Mouse (Mus musculus) heart, adult 18-20 months (tissue): ENCODE results near the gene Kctd4. TPM values are rescaled to one million over a fixed set of nuclear protein-coding genes. Genes with fewer than 3 reads are reported as not detected.
"Not testable (repeated sequence)": the region's sequence is repeated elsewhere in the genome, so short reads cannot be mapped to it uniquely, and the experiment has no call there.

Experiments
- DNase-seq, 2 experiments: peaks; one replicate each; pipeline ENCODE4 v3.0.0; 2021 to 2022; ENCODE audit warnings: mixed read lengths in 1 of 2
- long read RNA-seq, 2 experiments: library from polyadenylated mRNA; stranded (forward); transcript quantifications; one replicate each; pipeline ENCODE4 v2.0.0; 2021
- total RNA-seq, 2 experiments: library from RNA; stranded (reverse); gene quantifications; 2 replicates each; pipeline ENCODE4 v1.2.3; 2021

Gene Kctd4
- not detected for total RNA-seq
- long read RNA-seq, experiment 1 = 0 reads
- long read RNA-seq, experiment 2 = 0 reads

- DNase-seq = no peak
Measured at GRCm38 (mm10) chr14:75954766-75955165, at the start of gene Kctd4. TSS of gene Kctd4 (plus strand) at chr14:75955009.

- DNase-seq = no peak
Measured at GRCm38 (mm10) chr14:75906931-75907330, 47.9 kb upstream of the Kctd4 start.

- DNase-seq = no peak
Measured at GRCm38 (mm10) chr14:75911968-75912367, 42.8 kb upstream of the Kctd4 start.

GRCm38 (mm10) chr14:75912665-75913064, 42.1 kb upstream of the Kctd4 start:
- no peak for DNase-seq

GRCm38 (mm10) chr14:75923314-75924052, 31.3 kb upstream of the Kctd4 start:
- no peak for DNase-seq

- DNase-seq = not testable (repeated sequence)
Measured at GRCm38 (mm10) chr14:75929713-75930112, 25.1 kb upstream of the Kctd4 start.

- DNase-seq = no peak
Measured at GRCm38 (mm10) chr14:75931266-75931665, 23.5 kb upstream of the Kctd4 start.

- peak in 1 of 2 experiments; percentile 9 for DNase-seq
Measured at GRCm38 (mm10) chr14:75934359-75934758, 20.4 kb upstream of the Kctd4 start.

GRCm38 (mm10) chr14:75937714-75938113, 17.1 kb upstream of the Kctd4 start:
- no peak for DNase-seq

- no peak for DNase-seq
Measured at GRCm38 (mm10) chr14:75941500-75941899, 13.3 kb upstream of the Kctd4 start.

GRCm38 (mm10) chr14:75942365-75942764, 12.4 kb upstream of the Kctd4 start:
- DNase-seq = no peak

- no peak for DNase-seq
Measured at GRCm38 (mm10) chr14:75947674-75948073, 7.1 kb upstream of the Kctd4 start.

GRCm38 (mm10) chr14:75953011-75953410, 1.8 kb upstream of the Kctd4 start:
- no peak for DNase-seq

- DNase-seq = no peak
Measured at GRCm38 (mm10) chr14:75962250-75962649, 7.4 kb downstream of the Kctd4 start.

- DNase-seq = no peak
Measured at GRCm38 (mm10) chr14:75963215-75963614, 8.4 kb downstream of the Kctd4 start.

- DNase-seq = peak; percentile 12 to 18
Measured at GRCm38 (mm10) chr14:75964000-75964399, 9.2 kb downstream of the Kctd4 start.

- no peak for DNase-seq
Measured at GRCm38 (mm10) chr14:75964433-75964832, 9.6 kb downstream of the Kctd4 start.

- no peak for DNase-seq
Measured at GRCm38 (mm10) chr14:75967291-75967690, 12.5 kb downstream of the Kctd4 start.

GRCm38 (mm10) chr14:75976107-75976506, 21.3 kb downstream of the Kctd4 start:
- no peak for DNase-seq

GRCm38 (mm10) chr14:75981231-75981630, 26.4 kb downstream of the Kctd4 start:
- DNase-seq = no peak

- DNase-seq = no peak
Measured at GRCm38 (mm10) chr14:75983891-75984290, 29.1 kb downstream of the Kctd4 start.

GRCm38 (mm10) chr14:75985112-75985511, 30.3 kb downstream of the Kctd4 start:
- no peak for DNase-seq

GRCm38 (mm10) chr14:75986878-75987483, 32.2 kb downstream of the Kctd4 start:
- no peak for DNase-seq

- DNase-seq = no peak
Measured at GRCm38 (mm10) chr14:75989168-75989567, 34.4 kb downstream of the Kctd4 start.
